Mouse (Mus musculus): Measurements from ENCODE around the gene Lyve1. TPM values are rescaled to one million over a fixed set of nuclear protein-coding genes. Genes with fewer than 3 reads are reported as not detected.

Gene Lyve1
- polyA plus RNA-seq, 1 experiment from 2014 or later = 0.23 TPM

GRCm38 (mm10) chr7:110893943-110894610 lies 31.0 kb upstream of the Lyve1 start:
- 89% methylated on average over 10 of the region's 10 CpGs for WGBS
- Histone ChIP-seq H3K4me3 (ENCODE audit: low read depth, low read length) (no peak overlapping the region), H3K27ac (replicated peaks; ENCODE audit: low read depth, low read length) (no peak overlapping the region), H3K9ac (ENCODE audit: low read length) (no peak overlapping the region), H3K4me2 (ENCODE audit: low read depth, severe bottlenecking) (no peak overlapping the region), H3K27me3 (ENCODE audit: control insufficient read depth, insufficient read depth, low read length) (no peaks in the 10 kb centered on the region), H3K4me1 (ENCODE audit: control insufficient read depth, insufficient read depth, low read length) (no peaks in the 10 kb centered on the region), H3K36me3 (ENCODE audit: control insufficient read depth, insufficient read depth, low read length) (no peaks in the 10 kb centered on the region), H3K9me3 (ENCODE audit: control insufficient read depth, low read length) (no peaks in the 10 kb centered on the region)
- no peak for ATAC-seq (ENCODE audit: insufficient number of reproducible peaks, low FRiP score, low TSS enrichment, low read depth)
- no peak for DNase-seq (ENCODE audit: low spot score)

GRCm38 (mm10) chr7:110891501-110891986 lies 28.5 kb upstream of the Lyve1 start:
- DNase-seq (ENCODE audit: low spot score) (no peak), ATAC-seq (ENCODE audit: insufficient number of reproducible peaks, low FRiP score, low TSS enrichment, low read depth) (no peak)
- Histone ChIP-seq H3K36me3 (ENCODE audit: control insufficient read depth, insufficient read depth, low read length) (no peaks in the 10 kb centered on the region), H3K27me3 (ENCODE audit: control insufficient read depth, insufficient read depth, low read length) (no peaks in the 10 kb centered on the region), H3K9me3 (ENCODE audit: control insufficient read depth, low read length) (no peaks in the 10 kb centered on the region), H3K4me2 (ENCODE audit: low read depth, severe bottlenecking) (no peak overlapping the region), H3K4me1 (ENCODE audit: control insufficient read depth, insufficient read depth, low read length) (no peaks in the 10 kb centered on the region), H3K4me3 (ENCODE audit: low read depth, low read length) (no peak overlapping the region), H3K27ac (replicated peaks; ENCODE audit: low read depth, low read length) (no peak overlapping the region), H3K9ac (ENCODE audit: low read length) (no peak overlapping the region)
- WGBS = 80% methylated on average over 9 of the region's 9 CpGs

- no peaks in the 10 kb centered on the region for H3K9me3 ChIP-seq (ENCODE audit: control insufficient read depth, low read length)
- H3K27me3 ChIP-seq (ENCODE audit: control insufficient read depth, insufficient read depth, low read length) = no peaks in the 10 kb centered on the region
- no peak for ATAC-seq (ENCODE audit: insufficient number of reproducible peaks, low FRiP score, low TSS enrichment, low read depth)
These were observed 18.8 kb upstream of the Lyve1 start for GRCm38 (mm10) chr7:110881746-110882333.

GRCm38 (mm10) chr7:110878028-110878427 lies 15.0 kb upstream of the Lyve1 start:
- H3K36me3 ChIP-seq (ENCODE audit: control insufficient read depth, insufficient read depth, low read length) = no peaks in the 10 kb centered on the region
- WGBS = 86% methylated on average over 4 of the region's 4 CpGs
- no peaks in the 10 kb centered on the region for H3K9me3 ChIP-seq (ENCODE audit: control insufficient read depth, low read length)
- H3K27me3 ChIP-seq (ENCODE audit: control insufficient read depth, insufficient read depth, low read length) = no peaks in the 10 kb centered on the region
- no peak for DNase-seq (ENCODE audit: low spot score)
- H3K4me1 ChIP-seq (ENCODE audit: control insufficient read depth, insufficient read depth, low read length) = no peaks in the 10 kb centered on the region
- H3K9ac ChIP-seq (ENCODE audit: low read length) = no peak overlapping the region
- H3K4me3 ChIP-seq (ENCODE audit: low read depth, low read length) = no peak overlapping the region
- H3K4me2 ChIP-seq (ENCODE audit: low read depth, severe bottlenecking) = no peak overlapping the region
- H3K27ac ChIP-seq (replicated peaks; ENCODE audit: low read depth, low read length) = no peak overlapping the region
- no peak for ATAC-seq (ENCODE audit: insufficient number of reproducible peaks, low FRiP score, low TSS enrichment, low read depth)

More at GRCm38 (mm10) chr7:110881746-110882333, 18.8 kb upstream of the Lyve1 start:
- Histone ChIP-seq H3K4me2 (ENCODE audit: low read depth, severe bottlenecking) (no peak overlapping the region), H3K36me3 (ENCODE audit: control insufficient read depth, insufficient read depth, low read length) (no peaks in the 10 kb centered on the region), H3K27ac (replicated peaks; ENCODE audit: low read depth, low read length) (no peak overlapping the region), H3K4me1 (ENCODE audit: control insufficient read depth, insufficient read depth, low read length) (no peaks in the 10 kb centered on the region), H3K9ac (ENCODE audit: low read length) (no peak overlapping the region), H3K4me3 (ENCODE audit: low read depth, low read length) (no peak overlapping the region)
- no peak for DNase-seq (ENCODE audit: low spot score)
- 81% methylated on average over 2 of the region's 2 CpGs for WGBS

GRCm38 (mm10) chr7:110876965-110877364 lies 13.9 kb upstream of the Lyve1 start:
- Histone ChIP-seq H3K36me3 (ENCODE audit: control insufficient read depth, insufficient read depth, low read length) (no peaks in the 10 kb centered on the region), H3K27ac (replicated peaks; ENCODE audit: low read depth, low read length) (no peak overlapping the region), H3K4me3 (ENCODE audit: low read depth, low read length) (no peak overlapping the region), H3K9ac (ENCODE audit: low read length) (no peak overlapping the region), H3K27me3 (ENCODE audit: control insufficient read depth, insufficient read depth, low read length) (no peaks in the 10 kb centered on the region), H3K9me3 (ENCODE audit: control insufficient read depth, low read length) (no peaks in the 10 kb centered on the region), H3K4me2 (ENCODE audit: low read depth, severe bottlenecking) (no peak overlapping the region), H3K4me1 (ENCODE audit: control insufficient read depth, insufficient read depth, low read length) (no peaks in the 10 kb centered on the region)
- WGBS = 82% methylated on average over 4 of the region's 4 CpGs
- DNase-seq (ENCODE audit: low spot score) (no peak), ATAC-seq (ENCODE audit: insufficient number of reproducible peaks, low FRiP score, low TSS enrichment, low read depth) (no peak)

- no peaks in the 10 kb centered on the region for H3K27me3 ChIP-seq (ENCODE audit: control insufficient read depth, insufficient read depth, low read length)
- H3K4me2 ChIP-seq (ENCODE audit: low read depth, severe bottlenecking) = no peak overlapping the region
- WGBS = 77% methylated on average over 5 of the region's 5 CpGs
- H3K4me1 ChIP-seq (ENCODE audit: control insufficient read depth, insufficient read depth, low read length) = no peaks in the 10 kb centered on the region
- no peaks in the 10 kb centered on the region for H3K9me3 ChIP-seq (ENCODE audit: control insufficient read depth, low read length)
- ATAC-seq (ENCODE audit: insufficient number of reproducible peaks, low FRiP score, low TSS enrichment, low read depth) = no peak
- no peak for DNase-seq (ENCODE audit: low spot score)
- no peak overlapping the region for H3K4me3 ChIP-seq (ENCODE audit: low read depth, low read length)
- H3K9ac ChIP-seq (ENCODE audit: low read length) = no peak overlapping the region
- no peak overlapping the region for H3K27ac ChIP-seq (replicated peaks; ENCODE audit: low read depth, low read length)
- no peaks in the 10 kb centered on the region for H3K36me3 ChIP-seq (ENCODE audit: control insufficient read depth, insufficient read depth, low read length)
These were observed 5.8 kb upstream of the Lyve1 start for GRCm38 (mm10) chr7:110868807-110869206.

- no peak overlapping the region for H3K27ac ChIP-seq (replicated peaks; ENCODE audit: low read depth, low read length)
- H3K9ac ChIP-seq (ENCODE audit: low read length) = no peak overlapping the region
- no peaks in the 10 kb centered on the region for H3K4me1 ChIP-seq (ENCODE audit: control insufficient read depth, insufficient read depth, low read length)
- 88% methylated on average over 6 of the region's 6 CpGs for WGBS
- no peaks in the 10 kb centered on the region for H3K9me3 ChIP-seq (ENCODE audit: control insufficient read depth, low read length)
- no peak for ATAC-seq (ENCODE audit: insufficient number of reproducible peaks, low FRiP score, low TSS enrichment, low read depth)
- no peaks in the 10 kb centered on the region for H3K27me3 ChIP-seq (ENCODE audit: control insufficient read depth, insufficient read depth, low read length)
- H3K4me3 ChIP-seq (ENCODE audit: low read depth, low read length) = no peak overlapping the region
- H3K4me2 ChIP-seq (ENCODE audit: low read depth, severe bottlenecking) = no peak overlapping the region
- no peak for DNase-seq (ENCODE audit: low spot score)
- H3K36me3 ChIP-seq (ENCODE audit: control insufficient read depth, insufficient read depth, low read length) = no peaks in the 10 kb centered on the region
These were observed 4.1 kb upstream of the Lyve1 start for GRCm38 (mm10) chr7:110867116-110867515.

- no peak for ATAC-seq (ENCODE audit: insufficient number of reproducible peaks, low FRiP score, low TSS enrichment, low read depth)
- no peaks in the 10 kb centered on the region for H3K4me1 ChIP-seq (ENCODE audit: control insufficient read depth, insufficient read depth, low read length)
- no peaks in the 10 kb centered on the region for H3K36me3 ChIP-seq (ENCODE audit: control insufficient read depth, insufficient read depth, low read length)
- H3K4me2 ChIP-seq (ENCODE audit: low read depth, severe bottlenecking) = no peak overlapping the region
- H3K9ac ChIP-seq (ENCODE audit: low read length) = no peak overlapping the region
- no peak overlapping the region for H3K27ac ChIP-seq (replicated peaks; ENCODE audit: low read depth, low read length)
- H3K27me3 ChIP-seq (ENCODE audit: control insufficient read depth, insufficient read depth, low read length) = no peaks in the 10 kb centered on the region
- no peak for DNase-seq (ENCODE audit: low spot score)
- WGBS = 97% methylated on average over 3 of the region's 3 CpGs
- no peak overlapping the region for H3K4me3 ChIP-seq (ENCODE audit: low read depth, low read length)
- H3K9me3 ChIP-seq (ENCODE audit: control insufficient read depth, low read length) = no peaks in the 10 kb centered on the region
These were observed 3.0 kb upstream of the Lyve1 start for GRCm38 (mm10) chr7:110866021-110866420.
